Mouse (Mus musculus): ENCODE measurements around the gene Mms19.

Gene Mms19

DNA sequence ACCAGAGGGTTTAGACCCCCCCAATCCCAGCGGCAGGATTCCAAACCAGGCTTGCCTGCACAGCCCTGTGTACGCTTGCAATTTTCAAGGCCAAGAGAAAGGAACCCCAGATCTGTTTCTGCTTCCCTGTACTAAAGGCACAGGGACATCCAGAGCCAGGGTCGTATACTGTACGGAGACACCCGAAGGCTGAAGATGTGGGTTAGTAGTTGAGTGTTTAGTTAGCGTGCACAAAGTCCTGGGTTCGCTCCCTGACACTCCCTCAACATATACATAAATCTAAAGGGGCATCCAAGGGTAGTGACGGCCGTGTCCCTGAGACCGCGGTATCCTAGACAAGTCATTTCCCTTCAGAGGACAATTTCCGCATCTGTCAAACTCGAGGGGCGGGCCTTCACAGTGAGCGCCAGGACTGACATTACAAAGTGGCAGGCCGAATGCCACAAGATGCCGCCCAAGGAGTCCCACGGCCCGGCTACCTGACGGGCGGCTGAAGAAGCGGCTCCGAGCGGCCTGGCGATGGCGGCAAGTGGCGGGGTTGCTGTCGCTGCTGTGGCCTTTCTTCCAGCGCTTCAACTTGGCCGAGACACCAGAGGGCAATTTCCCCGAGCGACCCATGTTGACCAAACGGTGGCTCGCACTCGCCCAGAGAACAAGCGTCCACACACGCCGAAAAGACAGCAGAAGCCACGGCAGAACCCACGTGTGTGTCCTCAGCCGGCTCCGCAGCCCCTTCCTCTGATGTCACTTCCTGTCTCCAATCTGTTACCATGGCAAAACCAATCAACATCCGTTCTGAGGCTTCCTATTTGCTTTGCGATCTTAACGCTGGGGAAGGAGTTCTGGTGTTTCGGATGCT lies 85.3 kb downstream of the Mms19 start, which contains the start of gene Rrp12:
Gene Rrp12 (minus strand): TSS at position 714 of the 859 bp plus-strand sequence.
- DNase-seq = peak; percentile 81 to 89

DNA sequence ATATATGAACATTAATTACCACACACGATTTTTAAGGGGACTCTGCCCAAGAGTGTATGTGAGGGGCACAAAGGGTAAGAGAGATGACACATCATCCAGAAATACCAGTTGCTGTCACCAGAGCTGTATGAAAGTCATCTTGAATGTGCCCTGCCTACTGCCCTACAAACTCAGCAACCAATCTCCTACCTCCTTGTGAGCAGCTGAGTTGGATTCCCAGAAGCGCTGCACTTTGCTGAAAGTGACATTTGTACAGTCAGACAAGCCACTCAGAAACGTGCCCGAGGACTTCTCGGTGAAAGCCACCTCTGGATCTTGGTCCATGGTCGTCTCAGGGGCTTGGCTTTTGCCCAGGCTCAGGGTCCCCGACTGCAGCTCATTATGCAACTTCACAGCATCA lies 86.0 kb downstream of the Mms19 start:
- DNase-seq = no peak
